Mouse (Mus musculus) hindbrain, embryonic 16.5 days (tissue): Measurements from ENCODE around the gene Smpx. TPM values are rescaled to one million over a fixed set of nuclear protein-coding genes. Genes with fewer than 3 reads are reported as not detected.

Experiments used
- ATAC-seq: fragments of 200-750 bp; cut with Nextera tagmentation; 2 replicates; pipeline ENCODE4 v1.8.0; 2017; ENCODE audit warnings: moderate TSS enrichment, moderate library complexity
- H3K27ac ChIP-seq: fragments of 300-500 bp; sonication (generic); 2 replicates; pipeline ENCODE4 v1.5.1; 2014; ENCODE audit warnings: low read depth, mild to moderate bottlenecking, control low read depth, low read length, moderate library complexity
- H3K27me3 ChIP-seq: fragments of 300-500 bp; sonication (generic); replicated peaks from 2 replicates; pipeline ENCODE4 v1.6.1; 2014; ENCODE audit warnings: low read length; ENCODE audit not compliant: control insufficient read depth, insufficient read depth
- H3K36me3 ChIP-seq: fragments of 300-500 bp; sonication (generic); 2 replicates; pipeline ENCODE4 v1.6.1; 2014; ENCODE audit warnings: mild to moderate bottlenecking, low read length, moderate library complexity, mixed read lengths; ENCODE audit not compliant: control insufficient read depth, insufficient read depth
- H3K4me1 ChIP-seq: fragments of 300-500 bp; sonication (generic); 2 replicates; pipeline ENCODE4 v1.6.1; 2014; ENCODE audit warnings: low read depth, low read length; ENCODE audit not compliant: control insufficient read depth, insufficient read depth
- H3K4me2 ChIP-seq: fragments of 300-500 bp; sonication (generic); 2 replicates; pipeline ENCODE4 v1.6.1; 2014; ENCODE audit warnings: mild to moderate bottlenecking, low read length, control low read depth, moderate library complexity
- H3K4me3 ChIP-seq: fragments of 300-500 bp; sonication (generic); 2 replicates; pipeline ENCODE4 v1.5.1; 2014; ENCODE audit warnings: mild to moderate bottlenecking, low read length, control low read depth, moderate library complexity
- H3K9ac ChIP-seq: fragments of 300-500 bp; sonication (generic); 2 replicates; pipeline ENCODE4 v1.6.1; 2014; ENCODE audit warnings: low read depth, mild to moderate bottlenecking, control low read depth, low read length, moderate library complexity
- H3K9me3 ChIP-seq: fragments of 300-500 bp; sonication (generic); 2 replicates; pipeline ENCODE4 v1.6.1; 2014; ENCODE audit warnings: mild to moderate bottlenecking, low read length, moderate library complexity; ENCODE audit not compliant: control insufficient read depth
- WGBS: fragments of 180-500 bp; shearing (Covaris S2); extraction: QIAGEN DNeasy Blood & Tissue Kit; methylation state at CpG from one replicate; pipeline ENCODE4 v1.1.7; 2014; 5-methylcytosine and 5-hydroxymethylcytosine counted together
- polyA plus RNA-seq: library from polyadenylated mRNA; unstranded; fragments of >200 nt; fragmentation: Nextera tagmentation; extraction: Ambion mirVana; gene quantifications from 2 replicates; pipeline ENCODE4 v1.2.1, GENCODE M21; 2015

Smpx gene
- polyA plus RNA-seq, 1 experiment from 2014 or later = not detected

- no peaks in the 10 kb centered on the region for H3K27me3 ChIP-seq
- H3K36me3 ChIP-seq = no peaks in the 10 kb centered on the region
- no peak overlapping the region for H3K4me3 ChIP-seq
- no peak for ATAC-seq
- no peaks in the 10 kb centered on the region for H3K9me3 ChIP-seq
- WGBS = 91% methylated on average over 2 of the region's 2 CpGs
- H3K4me2 ChIP-seq = no peak overlapping the region
- H3K9ac ChIP-seq = no peak overlapping the region
- H3K4me1 ChIP-seq = no peaks in the 10 kb centered on the region
- no peak overlapping the region for H3K27ac ChIP-seq
These were observed 103.0 kb downstream of the Smpx start for GRCm38 (mm10) chrX:157801669-157802068.

Other genes with a start within 250 kb of the Smpx start
- gene Sms, start 206.6 kb upstream of the Smpx start, polyA plus RNA-seq = 115 and 116 TPM in 2 replicates
- 1.1 and 1.5 TPM in 2 replicates for gene Yy2, start 129.9 kb upstream of the Smpx start, polyA plus RNA-seq
- 25.9 and 30.1 TPM in 2 replicates for gene Mbtps2, start 100.2 kb upstream of the Smpx start, polyA plus RNA-seq
- 1.6 and 2.5 TPM in 2 replicates for gene Klhl34, start 119.5 kb downstream of the Smpx start, polyA plus RNA-seq